Mouse (Mus musculus) spleen, adult 12 weeks (tissue): Measurements from ENCODE around the gene Rbbp7.
"Not testable (repeated sequence)": the region's sequence is repeated elsewhere in the genome, so short reads cannot be mapped to it uniquely, and the experiment has no call there.

ENCODE experiments used
- DNase-seq: peaks from one replicate; pipeline ENCODE4 v3.0.0; 2022; ENCODE audit warnings: low spot score

Gene Rbbp7

DNA sequence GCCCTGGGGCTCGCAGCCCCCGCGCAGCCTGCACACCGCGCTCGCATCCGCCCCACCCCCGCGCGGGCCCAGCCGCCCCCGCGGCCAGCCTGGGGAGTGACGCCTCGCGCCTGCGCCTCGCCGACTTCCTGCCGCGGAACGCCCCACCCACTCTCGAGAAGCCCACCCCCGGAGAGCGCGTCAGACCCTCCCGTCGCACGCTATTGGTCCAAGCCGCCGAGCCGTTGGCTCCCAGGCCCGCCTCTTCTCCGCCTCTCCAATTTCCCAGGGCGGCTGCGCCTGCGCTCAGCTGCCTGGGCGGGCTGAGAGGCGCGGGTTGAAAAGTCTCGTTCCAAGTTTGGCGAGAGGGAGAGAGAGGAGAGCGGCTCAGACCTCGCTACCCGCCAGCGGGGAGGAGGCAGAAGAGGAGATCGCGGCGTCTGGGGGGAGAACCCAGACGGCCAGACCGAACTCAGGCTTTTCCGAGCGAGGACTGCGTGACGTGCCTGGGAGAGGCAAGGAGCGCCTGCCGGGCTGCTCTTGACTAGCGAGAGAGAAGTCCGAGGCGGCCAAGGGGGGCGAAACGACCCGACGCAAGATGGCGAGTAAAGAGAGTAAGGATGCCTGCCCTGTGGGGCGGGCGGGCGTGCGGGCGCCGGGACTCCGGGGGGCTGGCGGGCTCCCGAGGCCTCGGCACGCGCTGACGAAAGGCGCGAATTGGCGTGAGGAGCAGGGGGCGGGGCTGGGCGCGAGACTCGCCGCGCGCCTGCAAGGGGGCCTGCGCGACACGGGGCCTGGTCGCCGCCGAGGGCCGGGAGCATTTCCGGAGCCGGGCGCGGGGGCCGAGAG is at the start of gene Rbbp7:
Gene Rbbp7, plus strand, starts transcription at position 288 of the 828 bp plus-strand sequence.
- DNase-seq: peak; percentile 81

DNA sequence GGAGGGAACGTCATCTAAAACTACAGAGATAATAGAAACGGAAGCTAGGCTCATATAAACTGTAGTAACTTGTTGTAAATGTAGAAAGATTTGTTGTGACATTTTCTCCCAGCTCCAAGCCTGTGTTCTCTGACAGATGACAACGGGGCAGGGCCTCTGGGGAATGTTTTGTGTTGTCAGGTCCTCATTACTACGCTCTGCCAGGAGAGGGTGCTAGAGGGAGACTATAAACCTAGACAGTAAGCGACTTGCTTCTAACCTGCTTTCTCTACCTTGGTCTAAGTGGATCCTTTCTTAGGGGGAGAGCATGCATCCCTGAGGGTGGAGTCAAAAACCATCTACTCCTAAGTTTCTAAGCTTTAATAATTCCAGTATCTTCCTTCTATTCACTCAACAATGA is 42.4 kb upstream of the Rbbp7 start:
- peak; percentile 11 for DNase-seq

DNA sequence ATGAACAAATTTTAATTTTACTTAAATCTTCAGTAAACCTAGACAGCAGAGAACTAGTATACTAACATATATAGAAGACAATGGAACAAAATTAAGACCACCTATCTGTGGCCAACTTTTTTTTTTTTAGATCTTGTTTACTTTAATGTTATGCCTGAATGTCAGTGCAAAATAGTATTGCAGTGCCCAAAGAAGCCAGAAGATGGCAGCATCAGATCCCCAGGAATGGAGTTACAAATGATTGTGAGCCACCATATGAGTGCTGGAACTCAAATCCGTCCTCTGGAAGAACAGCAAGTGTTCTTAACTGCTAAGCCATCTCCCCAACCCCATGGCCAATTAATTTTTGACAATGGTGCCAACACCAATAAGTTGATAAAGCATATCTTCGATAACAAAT is 40.6 kb upstream of the Rbbp7 start:
- DNase-seq: peak; percentile 14

DNA sequence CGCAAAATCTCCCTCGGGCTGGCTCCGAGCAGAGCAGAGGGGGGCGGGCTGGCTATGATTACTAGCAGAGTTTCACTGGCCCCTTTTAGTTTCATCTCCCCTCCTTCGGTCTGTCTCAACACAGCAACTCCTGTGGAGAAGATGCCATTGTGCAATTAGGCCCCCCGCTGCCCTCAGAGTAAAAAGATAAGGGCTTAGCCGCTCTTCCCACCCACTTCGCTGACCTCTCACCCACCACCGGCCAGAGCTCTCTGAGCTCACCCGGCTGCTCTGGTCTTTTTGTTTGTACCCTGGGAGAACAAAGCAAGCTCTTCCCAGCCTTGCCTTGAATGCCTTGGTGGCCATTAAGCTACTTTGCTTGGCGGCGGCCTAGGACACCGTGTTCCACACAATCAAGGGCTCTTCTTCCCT is 32.8 kb upstream of the Rbbp7 start:
- no peak for DNase-seq

DNA sequence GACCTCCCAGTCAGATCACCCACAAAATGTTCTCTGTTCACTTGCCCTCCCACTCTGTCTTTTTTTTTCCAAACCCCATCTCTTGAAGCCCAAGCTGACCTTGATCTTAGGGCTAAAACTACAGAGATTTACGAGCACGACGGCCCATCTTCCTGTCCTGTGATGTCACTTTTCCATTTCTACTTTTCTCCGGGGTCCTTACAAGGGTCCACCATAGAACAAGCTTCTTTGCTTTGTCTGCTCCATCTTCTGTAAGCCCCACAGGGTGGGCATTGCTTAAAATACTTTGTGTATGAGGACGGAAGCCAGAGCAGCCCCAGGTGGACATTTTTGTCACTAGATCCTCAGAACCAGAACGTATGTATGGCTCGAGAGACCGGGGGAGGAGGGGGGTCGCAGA is 32.4 kb upstream of the Rbbp7 start:
- no peak for DNase-seq

DNA sequence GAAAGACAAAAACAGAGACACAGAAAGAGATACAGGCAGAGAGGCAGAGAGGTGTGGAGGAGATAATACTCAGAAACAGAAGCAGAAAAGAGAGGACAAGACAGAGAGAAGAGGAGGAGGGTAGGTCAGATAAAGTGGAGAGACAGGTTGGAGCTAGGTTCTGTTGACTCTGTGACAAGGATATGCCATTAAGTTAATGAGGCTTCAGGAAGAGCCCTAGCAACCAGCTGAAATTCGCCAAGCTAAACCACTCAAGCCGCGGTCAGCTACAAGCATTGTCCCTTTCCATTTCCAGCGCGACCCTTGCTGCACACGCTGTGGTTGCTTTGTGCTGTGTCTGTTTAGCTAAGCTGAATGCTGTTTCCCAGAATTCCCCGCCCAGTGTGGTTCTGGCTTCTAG is 32.0 kb upstream of the Rbbp7 start:
- DNase-seq: no peak

DNA sequence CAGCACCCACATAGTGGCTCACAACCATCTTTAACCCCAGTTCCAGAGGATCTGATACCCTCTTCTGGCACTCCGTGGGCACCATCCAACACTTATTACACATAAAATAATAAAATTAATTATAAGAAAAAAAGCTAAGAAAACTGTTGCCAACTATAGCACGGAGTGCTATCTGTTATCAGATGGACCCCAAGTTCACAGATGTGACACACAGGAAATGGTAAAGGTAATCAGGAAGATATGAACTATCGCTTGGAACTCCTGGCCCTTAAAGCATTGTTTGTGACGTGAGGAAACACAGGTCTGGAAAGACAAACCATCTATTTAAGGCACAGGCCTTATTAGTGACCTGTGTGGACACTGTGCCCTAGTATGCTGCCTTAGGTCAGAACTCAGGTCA is 30.2 kb upstream of the Rbbp7 start:
- no peak for DNase-seq

DNA sequence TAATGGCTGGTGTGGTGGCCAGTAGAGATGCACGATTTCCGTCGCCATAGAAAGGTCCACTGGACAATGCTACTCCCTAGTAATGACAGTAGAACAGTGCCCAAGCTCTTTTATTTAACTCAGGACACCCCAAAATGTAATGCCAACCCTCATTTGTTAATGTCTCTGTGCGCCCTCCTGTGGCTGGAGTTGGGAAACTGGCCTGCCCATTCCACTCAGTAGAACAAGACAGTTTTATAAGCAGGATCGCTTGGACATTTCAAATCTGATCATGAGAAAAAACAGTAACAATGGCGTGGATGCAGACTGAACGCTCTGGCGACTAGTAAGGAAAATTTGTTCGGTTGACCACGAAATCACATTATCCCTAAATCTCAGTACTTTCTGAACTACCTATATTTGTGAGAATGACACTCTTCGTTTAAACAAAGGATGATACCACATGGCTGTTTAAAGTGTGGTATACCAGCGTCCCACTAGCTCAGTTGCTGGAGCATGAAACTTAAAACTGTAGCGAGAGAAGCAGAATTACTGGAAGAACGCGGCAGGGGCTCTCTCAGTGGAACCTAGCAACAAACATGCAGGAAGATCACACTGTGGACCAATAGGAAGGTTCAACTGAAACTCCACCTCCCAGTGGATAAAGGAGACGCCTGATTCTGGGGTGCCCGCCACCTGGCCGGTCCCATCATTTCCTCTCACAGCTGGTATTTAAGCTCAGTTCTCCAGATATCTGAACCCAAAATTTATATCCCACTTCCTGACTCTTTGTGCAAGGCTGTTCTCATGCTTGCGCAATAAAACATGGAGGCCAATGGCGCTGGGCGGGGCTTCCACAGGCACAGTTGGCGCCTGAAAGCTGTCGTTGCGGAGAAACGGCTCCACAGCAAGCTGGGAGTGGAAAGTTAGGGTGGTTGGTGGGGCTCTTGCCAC is 24.9 kb upstream of the Rbbp7 start:
- DNase-seq: peak; percentile 37

DNA sequence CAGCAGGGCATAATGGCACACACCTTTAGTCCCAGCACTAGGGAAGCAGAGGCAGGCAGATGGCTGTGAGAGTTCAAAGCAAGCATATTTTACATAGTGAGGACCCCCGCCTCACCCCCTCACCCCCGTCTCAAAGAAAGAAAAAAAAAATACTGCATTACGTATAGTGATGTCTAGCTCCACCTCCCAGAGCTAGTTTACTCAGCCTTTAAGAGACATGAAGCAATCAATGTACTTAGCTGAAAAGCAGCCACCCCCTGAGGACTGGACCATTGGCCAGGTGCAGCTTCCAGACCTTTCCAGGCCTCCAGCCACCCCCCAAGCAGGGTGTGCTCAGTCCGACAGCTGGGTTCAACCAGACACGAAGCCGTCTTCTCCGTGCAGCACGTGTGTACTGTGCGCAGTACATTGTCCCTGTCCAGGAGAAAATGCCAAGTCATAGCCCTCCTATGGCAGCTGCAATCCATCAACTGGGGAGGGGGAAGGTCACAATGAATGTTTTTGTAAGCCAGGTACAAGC is 24.0 kb upstream of the Rbbp7 start:
- no peak for DNase-seq

DNA sequence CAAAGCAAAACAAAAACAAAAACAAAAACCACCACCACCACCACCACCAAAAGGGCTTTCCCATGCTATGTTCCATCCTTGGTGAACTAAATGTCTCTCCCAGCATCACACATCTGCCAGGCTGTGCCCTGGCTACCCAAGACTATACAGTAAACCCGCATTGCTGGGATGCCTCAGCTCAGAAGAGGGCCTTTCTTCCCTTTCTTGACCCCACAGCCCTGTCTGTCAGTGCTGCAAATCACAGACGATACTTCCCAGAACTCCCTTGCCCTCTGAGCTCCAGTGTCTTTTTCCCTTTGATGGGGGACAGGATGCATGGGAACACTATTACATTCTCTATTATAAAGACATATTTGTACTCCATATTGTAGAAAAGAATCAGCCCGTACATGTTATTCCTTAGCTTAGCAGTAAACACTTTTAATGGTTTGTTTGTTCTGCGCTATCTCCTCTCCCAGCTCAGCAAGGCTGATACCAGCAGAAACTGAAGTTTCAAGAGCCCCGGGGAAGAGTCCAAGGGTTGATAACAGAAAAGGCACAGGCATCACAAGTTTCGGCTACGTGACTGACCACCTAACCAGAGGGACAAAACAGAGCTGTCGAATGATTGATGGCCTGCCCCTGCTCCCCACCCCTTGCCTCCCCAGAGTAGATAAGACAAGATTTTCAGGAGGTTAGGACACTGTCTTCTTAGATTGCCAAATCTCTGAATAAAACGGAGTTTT is 11.3 kb upstream of the Rbbp7 start:
- no peak for DNase-seq

DNA sequence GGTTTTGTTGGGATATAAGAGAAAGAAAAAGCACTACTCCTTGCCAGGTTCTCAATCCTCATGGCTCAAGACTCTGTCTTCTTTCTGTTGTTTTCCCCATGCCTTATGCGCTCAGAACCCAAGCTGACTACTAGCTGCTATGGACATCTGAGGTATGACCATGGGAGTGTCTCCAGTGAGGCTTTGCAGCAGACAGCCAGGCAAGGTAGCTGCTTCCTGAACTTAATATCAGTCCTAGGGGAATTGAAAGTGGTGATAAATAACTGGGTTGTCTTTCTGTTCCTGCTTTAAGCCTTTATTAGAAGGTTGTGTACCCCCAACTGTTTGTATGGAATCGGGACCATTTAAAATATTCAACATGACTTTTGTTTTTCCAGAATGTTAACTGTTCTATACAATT is 7.8 kb upstream of the Rbbp7 start:
- no peak for DNase-seq

DNA sequence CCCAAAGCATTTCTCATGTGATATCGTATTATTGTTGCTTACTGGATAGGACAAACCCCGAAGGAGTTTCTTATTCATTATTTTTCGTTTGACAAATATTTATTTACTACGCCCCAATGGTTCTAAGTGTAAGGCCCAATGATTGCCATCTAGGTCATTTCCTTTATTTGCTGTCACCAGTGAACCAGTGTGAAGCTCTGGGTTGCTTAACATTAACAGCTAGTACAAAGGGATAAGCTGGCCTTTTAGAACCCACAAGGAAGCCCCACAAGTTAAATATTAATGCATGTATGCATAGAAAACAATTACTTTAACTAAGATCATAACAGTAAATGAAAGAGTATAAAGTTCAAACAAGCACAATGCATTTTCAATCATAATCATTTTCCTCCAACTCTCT is 5.9 kb upstream of the Rbbp7 start:
- no peak for DNase-seq

DNA sequence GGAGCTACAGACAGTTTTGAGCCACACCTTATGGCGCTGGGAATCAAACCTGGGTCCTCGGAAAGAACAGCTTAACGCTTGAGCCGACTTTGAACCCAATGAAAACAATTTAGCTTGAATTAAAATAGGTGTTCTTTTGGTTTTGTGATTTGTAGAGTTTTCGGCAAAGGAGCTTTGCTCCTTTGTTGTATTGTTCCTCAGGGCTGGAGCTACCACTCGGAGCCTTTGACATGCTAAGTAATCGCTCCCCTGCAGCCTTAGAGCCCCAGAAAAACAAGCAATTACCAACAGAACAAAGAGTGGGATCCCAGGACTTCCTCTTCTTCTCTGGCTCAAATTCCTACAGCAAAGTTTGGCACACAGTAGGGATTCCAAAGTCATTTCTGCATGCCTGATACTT is 4.1 kb upstream of the Rbbp7 start:
- DNase-seq: no peak

DNA sequence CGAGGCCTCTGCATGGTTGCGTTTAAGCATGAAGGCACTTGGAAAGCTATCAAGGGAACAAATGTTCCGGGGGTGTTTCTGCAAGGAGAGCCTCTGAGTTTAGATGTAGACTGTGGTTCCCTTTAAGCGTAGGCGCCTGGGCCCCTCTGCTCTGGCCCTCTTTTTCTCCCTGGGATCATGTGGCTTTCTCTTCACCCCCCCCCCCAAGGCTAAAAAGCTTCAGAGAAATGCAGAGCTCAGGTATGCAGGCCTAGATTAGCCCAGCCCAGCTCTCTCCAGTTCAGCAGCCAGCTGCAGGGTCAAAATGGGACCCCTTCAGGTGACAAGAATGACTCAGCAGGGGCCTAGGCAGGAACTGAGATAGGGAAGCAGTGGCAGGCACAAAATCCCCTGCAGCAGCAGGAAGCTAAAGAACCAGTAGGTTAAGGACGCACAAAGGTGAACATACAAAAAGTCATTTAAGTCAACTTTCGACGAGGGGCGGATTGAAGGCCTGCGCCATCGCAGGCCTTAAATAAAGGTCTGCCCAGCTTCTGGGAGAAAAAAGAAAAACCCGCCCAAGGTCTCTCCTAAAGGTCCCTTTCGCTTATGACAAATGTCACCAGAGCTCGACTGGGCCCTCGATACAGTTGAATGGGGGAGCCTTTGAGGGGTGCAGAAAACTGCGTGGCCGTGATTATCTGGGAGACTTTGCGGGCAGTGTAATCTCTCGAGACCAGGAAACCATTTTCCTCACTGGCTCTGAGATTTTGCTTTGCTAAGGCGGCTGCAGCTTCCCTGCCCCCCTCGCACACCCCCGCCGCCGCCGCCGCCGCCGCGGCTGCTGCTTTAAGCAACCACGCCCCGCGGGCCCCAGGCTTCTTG is 719 bp upstream of the Rbbp7 start:
- no peak for DNase-seq

DNA sequence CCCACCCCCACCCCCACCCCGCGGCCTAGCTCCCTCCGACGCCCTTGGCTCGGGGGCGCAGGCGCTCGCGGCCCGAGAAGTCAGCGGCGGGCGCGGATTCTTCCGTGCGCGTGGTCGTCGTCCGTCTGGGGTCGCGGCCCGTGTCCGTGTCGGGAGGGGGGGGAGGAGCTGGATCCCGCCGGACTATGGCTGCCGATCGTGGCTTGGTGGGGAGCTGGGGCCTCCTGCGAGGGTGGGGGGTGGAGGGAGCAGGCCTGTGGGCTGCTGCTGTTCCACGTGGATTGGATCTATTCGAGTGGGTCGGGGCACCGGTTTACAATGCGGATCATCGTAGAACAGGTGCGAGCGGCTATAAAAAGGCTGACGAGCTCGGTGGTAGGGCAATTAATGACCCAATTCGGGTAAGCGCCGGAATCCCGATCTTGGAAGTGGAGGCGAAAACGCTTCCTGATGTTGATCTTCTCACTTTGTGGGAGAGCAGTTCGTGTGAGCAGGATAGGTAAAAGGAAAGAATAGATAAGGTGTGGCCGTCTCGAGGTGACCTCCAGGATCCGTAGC is 835 bp downstream of the Rbbp7 start:
- DNase-seq: no peak

DNA sequence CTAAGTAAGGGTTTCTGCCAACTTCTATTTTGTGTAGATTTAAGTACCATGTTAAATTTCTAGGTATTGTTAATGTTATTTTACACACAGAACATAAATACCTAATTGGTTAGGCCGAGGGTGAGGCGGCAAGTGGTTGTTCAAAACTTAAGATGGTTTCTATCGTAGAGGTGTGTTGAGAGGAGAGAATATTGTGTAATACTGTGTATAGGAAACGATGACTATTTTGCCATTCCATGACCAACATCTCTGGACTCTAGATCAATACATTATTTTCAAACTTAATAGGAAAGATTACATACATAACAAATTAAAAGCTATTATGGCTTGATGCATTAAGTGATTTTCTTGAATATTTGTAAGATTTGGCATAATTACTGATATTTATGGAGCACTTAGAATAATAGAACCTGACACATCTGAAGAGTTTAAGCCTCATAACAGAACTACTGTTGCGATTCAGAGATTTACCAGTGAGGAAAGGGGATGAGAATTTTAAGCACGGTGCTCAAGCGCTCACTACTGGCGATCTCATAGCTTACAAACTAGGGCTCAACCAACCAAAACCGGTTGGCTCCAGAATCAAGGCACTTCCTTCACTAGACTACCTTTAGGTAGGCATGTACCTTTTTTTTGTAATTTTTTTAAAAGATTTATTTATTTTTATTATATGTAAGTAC is 1.7 kb downstream of the Rbbp7 start:
- no peak for DNase-seq

DNA sequence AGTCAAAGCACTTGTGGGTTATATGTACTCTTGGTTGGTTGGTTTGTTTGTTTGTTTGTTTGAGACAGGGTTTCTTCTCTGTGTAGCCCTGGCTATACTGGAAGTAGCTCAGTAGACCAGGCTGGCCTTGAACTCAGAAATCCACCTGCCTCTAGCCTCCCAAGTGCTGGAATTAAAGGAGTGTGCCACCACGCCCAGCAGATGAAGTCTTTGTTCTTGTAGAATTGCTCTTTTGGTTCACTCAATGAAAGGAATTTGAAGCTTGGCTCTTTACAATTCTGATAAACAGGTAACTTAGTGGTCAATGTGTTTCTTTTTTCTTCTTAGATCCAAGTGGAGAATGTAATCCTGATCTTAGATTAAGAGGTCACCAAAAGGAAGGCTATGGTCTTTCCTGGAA is 10.5 kb downstream of the Rbbp7 start:
- DNase-seq: no peak

DNA sequence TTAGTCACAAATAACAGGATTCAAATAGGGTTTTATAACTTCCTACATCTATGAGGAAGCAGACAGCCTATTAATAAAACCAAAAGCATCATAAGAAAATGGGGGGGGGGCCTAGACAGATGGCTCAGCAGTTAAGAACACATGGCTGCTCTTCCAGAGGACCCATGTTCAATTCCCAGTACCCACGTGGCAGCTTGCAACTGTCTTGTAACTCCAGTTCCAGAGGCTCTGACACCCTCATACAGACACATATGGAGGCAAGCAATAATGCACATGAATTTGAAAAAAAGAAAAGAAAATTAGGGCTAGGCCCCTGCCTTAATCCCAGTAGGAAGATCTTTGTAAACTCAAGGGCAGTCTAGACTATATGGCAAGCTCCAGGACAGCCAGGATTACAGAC is 28.2 kb downstream of the Rbbp7 start:
- no peak for DNase-seq

DNA sequence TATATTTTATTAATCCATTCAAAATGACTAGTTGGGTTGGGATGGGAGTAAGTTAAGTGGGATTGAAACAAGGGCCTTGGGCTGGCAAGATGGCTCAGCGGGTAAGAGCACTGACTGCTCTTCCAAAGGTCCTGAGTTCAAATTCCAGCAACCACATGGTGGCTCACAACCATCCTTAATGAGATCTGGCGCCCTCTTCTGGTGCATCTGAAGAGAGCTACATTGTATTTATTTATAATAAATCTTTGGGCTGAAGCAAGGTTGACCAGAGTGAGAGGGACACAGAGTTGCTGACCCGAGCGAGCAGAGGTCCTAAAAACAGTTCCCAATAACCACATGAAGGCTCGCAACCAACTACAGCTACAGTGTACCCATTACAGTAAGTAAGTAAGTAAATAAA is 31.2 kb downstream of the Rbbp7 start:
- not testable (repeated sequence) for DNase-seq

DNA sequence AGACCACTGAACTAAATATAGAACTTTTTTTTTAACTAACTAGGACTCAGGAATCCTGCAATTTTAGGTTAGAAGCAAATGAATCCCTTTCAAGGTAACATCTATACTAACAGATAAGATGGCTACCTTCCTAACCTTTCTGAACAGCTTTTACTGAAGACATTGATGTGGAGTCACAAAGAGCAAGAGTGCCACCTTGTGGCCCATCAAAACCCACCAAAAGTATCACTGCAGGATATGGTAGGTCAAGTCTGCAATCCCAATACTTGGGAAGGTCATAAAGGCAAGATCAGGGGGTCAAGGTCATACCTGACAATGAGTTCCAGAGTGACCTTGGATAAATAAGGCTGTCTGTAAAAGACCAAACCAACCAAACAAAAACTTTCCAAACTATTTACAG is 40.2 kb downstream of the Rbbp7 start:
- peak; percentile 11 for DNase-seq
